Mouse (Mus musculus): Measurements from ENCODE around the gene Mrps22. TPM values are rescaled to one million over a fixed set of nuclear protein-coding genes. Genes with fewer than 3 reads are reported as not detected.

Gene Mrps22
- total and polyA plus RNA-seq, 3 experiments, result 75.0 to 165 (median 129) TPM

GRCm38 (mm10) chr9:98645750-98646149 is 44.3 kb upstream of the Mrps22 start:
- no peak overlapping the region for H3K9ac ChIP-seq (ENCODE audit: control insufficient read depth, low read depth, low read length, poor library complexity, severe bottlenecking)
- TF ChIP-seq SIN3A (IDR thresholded peaks at IDR 0.05; ENCODE audit: low read length) (no peak), CTCF (IDR thresholded peaks at IDR 0.05 in 2 of 3, conservative IDR thresholded peaks at IDR 0.05 in 1 of 3; ENCODE audit: control insufficient read depth in 1 of 3, insufficient read depth in 1 of 3, low read depth in 2 of 3, low read length in 3 of 3, poor library complexity in 1 of 3, severe bottlenecking in 1 of 3) (peak in 1 of 3 experiments; percentile 7; a peak in 1 of 6 replicates)
- no peaks in the 10 kb centered on the region for H3K4me1 ChIP-seq (ENCODE audit: control insufficient read depth in 1 of 2, insufficient read depth in 2 of 2, low read length in 2 of 2)
- H3K79me2 ChIP-seq (ENCODE audit: control insufficient read depth, insufficient read depth, low read length, poor library complexity), result no peaks in the 10 kb centered on the region
- no peak for DNase-seq (ENCODE audit: low read depth, low spot score)
- H3K4me3 ChIP-seq (ENCODE audit: control insufficient read depth in 1 of 2, insufficient read depth in 1 of 2, low read depth in 2 of 2, low read length in 2 of 2), result no peak overlapping the region
- H3K27me3 ChIP-seq (ENCODE audit: control insufficient read depth in 1 of 2, insufficient read depth in 2 of 2, low read length in 2 of 2), result no peaks in the 10 kb centered on the region
- no peaks in the 10 kb centered on the region for H3K9me3 ChIP-seq (replicated peaks; ENCODE audit: insufficient read depth, low read length)
- H3K27ac ChIP-seq (ENCODE audit: control insufficient read depth, low read depth, low read length), result no peak overlapping the region
- H3K36me3 ChIP-seq (ENCODE audit: control insufficient read depth in 1 of 2, insufficient read depth in 2 of 2, low read length in 2 of 2), result no peaks in the 10 kb centered on the region

DNA sequence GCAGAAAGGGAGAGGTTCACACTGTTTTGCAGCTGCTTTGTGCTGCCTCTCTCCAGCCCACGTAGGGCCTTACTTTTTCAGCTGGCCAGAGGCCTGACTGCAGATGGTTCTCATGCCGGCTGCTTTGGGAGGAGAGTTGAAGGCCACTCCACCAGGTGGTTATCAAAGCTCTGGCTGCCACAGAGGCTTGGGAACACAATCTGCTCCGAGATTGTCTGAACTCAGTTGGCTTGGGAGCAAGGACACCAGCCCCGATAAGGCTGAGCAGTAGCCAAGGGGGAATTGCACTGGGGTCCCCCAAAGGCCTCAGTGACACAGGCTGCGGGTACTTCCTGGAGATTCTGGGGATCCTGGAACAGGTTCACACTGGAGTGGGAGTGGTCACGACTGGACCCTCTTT is 40.7 kb upstream of the Mrps22 start:
- Histone ChIP-seq H3K79me2 (ENCODE audit: control insufficient read depth, insufficient read depth, low read length, poor library complexity) (no peaks in the 10 kb centered on the region), H3K27me3 (ENCODE audit: control insufficient read depth in 1 of 2, insufficient read depth in 2 of 2, low read length in 2 of 2) (no peaks in the 10 kb centered on the region), H3K4me1 (ENCODE audit: control insufficient read depth in 1 of 2, insufficient read depth in 2 of 2, low read length in 2 of 2) (no peaks in the 10 kb centered on the region), H3K27ac (ENCODE audit: control insufficient read depth, low read depth, low read length) (no peak overlapping the region), H3K9ac (ENCODE audit: control insufficient read depth, low read depth, low read length, poor library complexity, severe bottlenecking) (no peak overlapping the region), H3K4me3 (ENCODE audit: control insufficient read depth in 1 of 2, insufficient read depth in 1 of 2, low read depth in 2 of 2, low read length in 2 of 2) (no peak overlapping the region), H3K9me3 (replicated peaks; ENCODE audit: insufficient read depth, low read length) (no peaks in the 10 kb centered on the region), H3K36me3 (ENCODE audit: control insufficient read depth in 1 of 2, insufficient read depth in 2 of 2, low read length in 2 of 2) (no peaks in the 10 kb centered on the region)
- TF ChIP-seq ZMIZ1 (IDR thresholded peaks at IDR 0.05; ENCODE audit: low read depth, low read length) (no peak), EP300 (IDR thresholded peaks at IDR 0.05; ENCODE audit: low read depth in 1 of 2, low read length in 2 of 2) (no peak), MAZ (IDR thresholded peaks at IDR 0.05; ENCODE audit: low read depth, low read length) (no peak), USF1 (IDR thresholded peaks at IDR 0.05; ENCODE audit: low read depth, low read length) (no peak), JUND (IDR thresholded peaks at IDR 0.05; ENCODE audit: low read depth, low read length) (no peak), ETS1 (IDR thresholded peaks at IDR 0.05; ENCODE audit: low read depth, low read length) (no peak), POLR2AphosphoS2 (IDR thresholded peaks at IDR 0.05; ENCODE audit: low read length) (no peak), ELF1 (IDR thresholded peaks at IDR 0.05; ENCODE audit: low read depth, low read length) (no peak), MAFK (IDR thresholded peaks at IDR 0.05; ENCODE audit: borderline replicate concordance, low read depth, low read length) (no peak), TCF12 (IDR thresholded peaks at IDR 0.05; ENCODE audit: low read depth, low read length) (no peak), ZNF384 (IDR thresholded peaks at IDR 0.05; ENCODE audit: low read depth, low read length) (no peak), ZC3H11A (IDR thresholded peaks at IDR 0.05; ENCODE audit: low read depth, low read length) (no peak), SMC3 (IDR thresholded peaks at IDR 0.05; ENCODE audit: low read depth, low read length) (no peak), CTCF (IDR thresholded peaks at IDR 0.05 in 2 of 3, conservative IDR thresholded peaks at IDR 0.05 in 1 of 3; ENCODE audit: control insufficient read depth in 1 of 3, insufficient read depth in 1 of 3, low read depth in 2 of 3, low read length in 3 of 3, poor library complexity in 1 of 3, severe bottlenecking in 1 of 3) (no peak)
- DNase-seq (ENCODE audit: low read depth, low spot score), result no peak

All from MEL (cell line).